Mouse (Mus musculus) testis, postnatal 14 days (tissue): ENCODE measurements around the gene Prodh2.

Source experiments
- DNase-seq: peaks from one replicate; pipeline ENCODE4 v3.0.0; 2021; ENCODE audit warnings: low spot score

The Prodh2 gene

GRCm38 (mm10) chr7:30549880-30550279 is 56.5 kb downstream of the Prodh2 start:
- DNase-seq, result no peak

GRCm38 (mm10) chr7:30550603-30551002 is 57.2 kb downstream of the Prodh2 start:
- no peak for DNase-seq

GRCm38 (mm10) chr7:30551445-30552101 is 58.2 kb downstream of the Prodh2 start:
- no peak for DNase-seq

GRCm38 (mm10) chr7:30552102-30553020 is 58.9 kb downstream of the Prodh2 start, which contains the start of the genes Hspb6 and Proser3:
Gene Hspb6, plus strand, starts transcription at chr7:30552178.
Gene Proser3, minus strand, starts transcription at chr7:30552299.
- peak; percentile 96 for DNase-seq

GRCm38 (mm10) chr7:30553021-30553589 is 59.7 kb downstream of the Prodh2 start:
- DNase-seq, result no peak

GRCm38 (mm10) chr7:30553810-30554584 is 60.6 kb downstream of the Prodh2 start:
- DNase-seq, result no peak

GRCm38 (mm10) chr7:30556894-30557536 is 63.6 kb downstream of the Prodh2 start:
- DNase-seq, result no peak

GRCm38 (mm10) chr7:30557901-30558514 is 64.6 kb downstream of the Prodh2 start:
- DNase-seq, result no peak

- DNase-seq, result no peak
Observed at GRCm38 (mm10) chr7:30558656-30559442, 65.4 kb downstream of the Prodh2 start.

- peak; percentile 96 for DNase-seq
Observed at GRCm38 (mm10) chr7:30559443-30559954, 66.1 kb downstream of the Prodh2 start, which contains the start of gene Lin37. Gene Lin37, minus strand, starts transcription at chr7:30559838.

- DNase-seq, result no peak
Observed at GRCm38 (mm10) chr7:30560296-30560695, 66.9 kb downstream of the Prodh2 start.

GRCm38 (mm10) chr7:30562526-30563116 is 69.2 kb downstream of the Prodh2 start:
- DNase-seq, result peak; percentile 66
